Mouse (Mus musculus) liver, adult 2 months (tissue): ENCODE data around the gene E130308A19Rik. TPM values are rescaled to one million over a fixed set of nuclear protein-coding genes. Genes with fewer than 3 reads are reported as not detected.

Source experiments
- DNase-seq: peaks from one replicate; pipeline ENCODE4 v3.0.0-alpha.2; 2011; ENCODE audit warnings: low read depth, low spot score; ENCODE audit errors: extremely low read depth
- H3K27ac ChIP-seq: fragments of 200-500 bp; replicated peaks from 2 replicates; pipeline ENCODE4 v1.5.1; 2012; ENCODE audit warnings: low read depth, mild to moderate bottlenecking, control low read depth, inconsistent platforms, low read length; ENCODE audit not compliant: insufficient read depth
- H3K27me3 ChIP-seq: fragments of 200-500 bp; 2 replicates; pipeline ENCODE4 v1.6.1; 2012; ENCODE audit warnings: mild to moderate bottlenecking, moderate library complexity, low read length, inconsistent platforms; ENCODE audit not compliant: control insufficient read depth, insufficient read depth
- H3K36me3 ChIP-seq: fragments of 200-500 bp; 2 replicates; pipeline ENCODE4 v1.6.1; 2012; ENCODE audit warnings: low read length, inconsistent platforms; ENCODE audit not compliant: control insufficient read depth, insufficient read depth
- H3K4me1 ChIP-seq: fragments of 200-500 bp; 2 replicates; pipeline ENCODE4 v1.6.1; 2011; ENCODE audit warnings: low read length; ENCODE audit not compliant: control insufficient read depth, insufficient read depth
- H3K4me3 ChIP-seq: fragments of 200-500 bp; 2 replicates; pipeline ENCODE4 v1.5.1; 2011; ENCODE audit warnings: low read depth, mild to moderate bottlenecking, control low read depth, low read length, moderate library complexity; ENCODE audit not compliant: insufficient read depth
- H3K79me2 ChIP-seq: fragments of 200-500 bp; 2 replicates; pipeline ENCODE4 v1.6.1; 2012; ENCODE audit warnings: inconsistent platforms, mild to moderate bottlenecking, low read length, moderate library complexity; ENCODE audit not compliant: control insufficient read depth, insufficient read depth
- H3K9ac ChIP-seq: fragments of 200-500 bp; 2 replicates; pipeline ENCODE4 v1.6.1; 2012; ENCODE audit warnings: low read depth, mild to moderate bottlenecking, control low read depth, inconsistent platforms, low read length
- CTCF ChIP-seq: fragments of 200-500 bp; IDR thresholded peaks from 2 replicates; pipeline ENCODE4 v1.5.1; 2011; ENCODE audit warnings: low read depth, low read length, control low read depth
- POLR2A ChIP-seq: fragments of 200-500 bp; IDR thresholded peaks from 2 replicates; pipeline ENCODE4 v1.6.1; 2011; ENCODE audit warnings: low read length, control low read depth; ENCODE audit not compliant: insufficient read depth; ENCODE audit errors: extremely low read depth
- WGBS: fragments of 180-500 bp; shearing (Covaris S2); methylation state at CpG from one replicate; pipeline ENCODE4 v1.1.7; 2018; 5-methylcytosine and 5-hydroxymethylcytosine counted together
- polyA plus RNA-seq: library from polyadenylated mRNA; depleted of rRNA; stranded (reverse); fragments of >200 nt; gene quantifications from 2 replicates; pipeline ENCODE4 v1.2.3, GENCODE M21; 2012
- total RNA-seq: library from RNA; depleted of rRNA; stranded (reverse); fragments of >200 nt; gene quantifications from 2 replicates; pipeline ENCODE4 v1.2.3, GENCODE M21; 2014

E130308A19Rik gene
- total and polyA plus RNA-seq, 2 experiments, result 1.5 to 2.6 TPM

GRCm38 (mm10) chr4:59689055-59689454 is 63.0 kb downstream of the E130308A19Rik start:
- H3K79me2 ChIP-seq, result no peaks in the 10 kb centered on the region
- H3K27me3 ChIP-seq, result no peaks in the 10 kb centered on the region
- 90% methylated on average over 4 of the region's 4 CpGs for WGBS
- no peak overlapping the region for H3K4me3 ChIP-seq
- no peaks in the 10 kb centered on the region; the same call in 1 of the 2 replicates for H3K36me3 ChIP-seq
- H3K9ac ChIP-seq, result no peak overlapping the region
- no peak for DNase-seq
- no peaks in the 10 kb centered on the region for H3K4me1 ChIP-seq
- no peak for TF ChIP-seq CTCF
- H3K27ac ChIP-seq, result no peak overlapping the region

- WGBS, result 95% methylated on average over 4 of the region's 4 CpGs
- Histone ChIP-seq H3K4me3 (no peak overlapping the region), H3K4me1 (no peaks in the 10 kb centered on the region), H3K36me3 (no peaks in the 10 kb centered on the region; the same call in 1 of the 2 replicates), H3K27me3 (no peaks in the 10 kb centered on the region), H3K9ac (no peak overlapping the region), H3K27ac (no peak overlapping the region), H3K79me2 (no peaks in the 10 kb centered on the region)
- TF ChIP-seq CTCF, result no peak
- TF ChIP-seq POLR2A, result no peak
- no peak for DNase-seq
Measured at GRCm38 (mm10) chr4:59690145-59690544, 64.1 kb downstream of the E130308A19Rik start.

GRCm38 (mm10) chr4:59696846-59697245 is 70.8 kb downstream of the E130308A19Rik start:
- no peak for TF ChIP-seq CTCF
- no peak for TF ChIP-seq POLR2A
- no peaks in the 10 kb centered on the region for H3K4me1 ChIP-seq
- no peak overlapping the region for H3K4me3 ChIP-seq
- H3K9ac ChIP-seq, result no peak overlapping the region
- H3K27me3 ChIP-seq, result no peaks in the 10 kb centered on the region
- no peak for DNase-seq
- no peak overlapping the region for H3K27ac ChIP-seq
- no peaks in the 10 kb centered on the region; the same call in 1 of the 2 replicates for H3K79me2 ChIP-seq
- WGBS, result 28% methylated on average over 3 of the region's 3 CpGs
- no peaks in the 10 kb centered on the region for H3K36me3 ChIP-seq

GRCm38 (mm10) chr4:59697869-59698268 is 71.9 kb downstream of the E130308A19Rik start:
- H3K4me1 ChIP-seq, result no peaks in the 10 kb centered on the region
- no peak overlapping the region for H3K4me3 ChIP-seq
- no peaks in the 10 kb centered on the region; the same call in 1 of the 2 replicates for H3K79me2 ChIP-seq
- no peak overlapping the region for H3K27ac ChIP-seq
- no peaks in the 10 kb centered on the region for H3K36me3 ChIP-seq
- no peaks in the 10 kb centered on the region for H3K27me3 ChIP-seq
- H3K9ac ChIP-seq, result no peak overlapping the region
- DNase-seq, result no peak
- 70% methylated on average over 3 of the region's 3 CpGs for WGBS
- TF ChIP-seq POLR2A (no peak), CTCF (no peak)

- Histone ChIP-seq H3K27ac (no peak overlapping the region), H3K27me3 (no peaks in the 10 kb centered on the region), H3K79me2 (no peaks in the 10 kb centered on the region; the same call in 1 of the 2 replicates), H3K9ac (no peak overlapping the region), H3K36me3 (no peaks in the 10 kb centered on the region), H3K4me3 (no peak overlapping the region), H3K4me1 (no peaks in the 10 kb centered on the region)
- WGBS, result 92% methylated on average over 4 of the region's 4 CpGs
- no peak for DNase-seq
- TF ChIP-seq POLR2A, result no peak
- no peak for TF ChIP-seq CTCF
Measured at GRCm38 (mm10) chr4:59699014-59699792, 73.2 kb downstream of the E130308A19Rik start.

- no peak overlapping the region for H3K4me3 ChIP-seq
- H3K9ac ChIP-seq, result no peak overlapping the region
- no peaks in the 10 kb centered on the region; the same call in 1 of the 2 replicates for H3K79me2 ChIP-seq
- H3K4me1 ChIP-seq, result 0 out of 2 replicates have a peak, but pooled peaks cover 2% of the 10 kb centered on the region
- peak; percentile 80 for DNase-seq
- H3K36me3 ChIP-seq, result no peaks in the 10 kb centered on the region
- WGBS, result 46% methylated on average over 5 of the region's 5 CpGs
- TF ChIP-seq CTCF, result peak; percentile 33
- no peak for TF ChIP-seq POLR2A
- no peak overlapping the region for H3K27ac ChIP-seq
- H3K27me3 ChIP-seq, result no peaks in the 10 kb centered on the region
Measured at GRCm38 (mm10) chr4:59709321-59709720, 83.3 kb downstream of the E130308A19Rik start.
